Mouse (Mus musculus): ENCODE measurements around the gene Chmp6. TPM values are rescaled to one million over a fixed set of nuclear protein-coding genes. Genes with fewer than 3 reads are reported as not detected.

Gene Chmp6
- total and polyA plus RNA-seq, 2 experiments from 2014 or later: 91.1 to 105 TPM

- H3K36me3 ChIP-seq (ENCODE audit: insufficient read depth): peaks cover 49% of the 10 kb centered on the region
- no peak overlapping the region for H3K9ac ChIP-seq
- ATAC-seq: no peak
- no peak for DNase-seq
- H3K4me1 ChIP-seq (ENCODE audit: insufficient read depth): no peaks in the 10 kb centered on the region
- no peak overlapping the region for H3K27ac ChIP-seq (ENCODE audit: low read depth, low read length)
- H3K27me3 ChIP-seq (ENCODE audit: insufficient read depth, low read length): no peaks in the 10 kb centered on the region
- no peaks in the 10 kb centered on the region for H3K9me3 ChIP-seq (ENCODE audit: low read length)
- no peak overlapping the region for H3K4me2 ChIP-seq (ENCODE audit: low read depth)
- 75% methylated on average over 6 of the region's 6 CpGs for whole genome bisulfite sequencing
- H3K4me3 ChIP-seq (ENCODE audit: low read depth, low read length): no peak overlapping the region
- TF ChIP-seq CTCF (IDR thresholded peaks at IDR 0.05; ENCODE audit: low read depth): no peak
These were observed 18.6 kb upstream of the Chmp6 start for GRCm38 (mm10) chr11:119894634-119895033.

- H3K27ac ChIP-seq (ENCODE audit: low read depth, low read length): 0 out of 2 replicates have a peak overlapping the region, but pooled peaks have one; percentile 35
- TF ChIP-seq CTCF (IDR thresholded peaks at IDR 0.05; ENCODE audit: low read depth): peak; percentile 32; the same call in 1 of the 2 replicates
- DNase-seq (peak; percentile 45), ATAC-seq (peak; percentile 87)
- H3K9me3 ChIP-seq (ENCODE audit: low read length): no peaks in the 10 kb centered on the region
- H3K9ac ChIP-seq: no peak overlapping the region
- H3K27me3 ChIP-seq (ENCODE audit: insufficient read depth, low read length): no peaks in the 10 kb centered on the region
- H3K4me2 ChIP-seq (ENCODE audit: low read depth): no peak overlapping the region
- no peaks in the 10 kb centered on the region for H3K4me1 ChIP-seq (ENCODE audit: insufficient read depth)
- peaks cover 33% of the 10 kb centered on the region for H3K36me3 ChIP-seq (ENCODE audit: insufficient read depth)
- WGBS: 69% methylated on average over 9 of the region's 9 CpGs
- H3K4me3 ChIP-seq (ENCODE audit: low read depth, low read length): no peak overlapping the region
These were observed 16.2 kb upstream of the Chmp6 start for GRCm38 (mm10) chr11:119897041-119897440.

- Histone ChIP-seq H3K4me3 (ENCODE audit: low read depth, low read length) (no peak overlapping the region), H3K27me3 (ENCODE audit: insufficient read depth, low read length) (no peaks in the 10 kb centered on the region), H3K27ac (ENCODE audit: low read depth, low read length) (no peak overlapping the region), H3K36me3 (ENCODE audit: insufficient read depth) (peaks cover 31% of the 10 kb centered on the region), H3K4me1 (ENCODE audit: insufficient read depth) (no peaks in the 10 kb centered on the region), H3K9ac (no peak overlapping the region), H3K9me3 (ENCODE audit: low read length) (no peaks in the 10 kb centered on the region), H3K4me2 (ENCODE audit: low read depth) (no peak overlapping the region)
- no peak for ATAC-seq
- DNase-seq: no peak
- 87% methylated on average over 11 of the region's 11 CpGs for WGBS
- no peak for TF ChIP-seq CTCF (IDR thresholded peaks at IDR 0.05; ENCODE audit: low read depth)
These were observed 14.3 kb upstream of the Chmp6 start for GRCm38 (mm10) chr11:119898976-119899375.

- peaks cover 20% of the 10 kb centered on the region for H3K36me3 ChIP-seq (ENCODE audit: insufficient read depth)
- no peak overlapping the region for H3K4me2 ChIP-seq (ENCODE audit: low read depth)
- no peak for DNase-seq
- no peak for ATAC-seq
- H3K27me3 ChIP-seq (ENCODE audit: insufficient read depth, low read length): no peaks in the 10 kb centered on the region
- no peak overlapping the region for H3K9ac ChIP-seq
- no peak overlapping the region for H3K27ac ChIP-seq (ENCODE audit: low read depth, low read length)
- WGBS: 81% methylated on average over 4 of the region's 4 CpGs
- TF ChIP-seq CTCF (IDR thresholded peaks at IDR 0.05; ENCODE audit: low read depth): no peak
- no peak overlapping the region for H3K4me3 ChIP-seq (ENCODE audit: low read depth, low read length)
- H3K4me1 ChIP-seq (ENCODE audit: insufficient read depth): no peaks in the 10 kb centered on the region
- no peaks in the 10 kb centered on the region for H3K9me3 ChIP-seq (ENCODE audit: low read length)
These were observed 12.1 kb upstream of the Chmp6 start for GRCm38 (mm10) chr11:119901174-119901573.

- Histone ChIP-seq H3K9ac (no peak overlapping the region), H3K4me3 (ENCODE audit: low read depth, low read length) (no peak overlapping the region), H3K36me3 (ENCODE audit: insufficient read depth) (peaks cover 12% of the 10 kb centered on the region), H3K9me3 (ENCODE audit: low read length) (no peaks in the 10 kb centered on the region), H3K27ac (ENCODE audit: low read depth, low read length) (no peak overlapping the region), H3K4me2 (ENCODE audit: low read depth) (no peak overlapping the region), H3K27me3 (ENCODE audit: insufficient read depth, low read length) (no peaks in the 10 kb centered on the region), H3K4me1 (ENCODE audit: insufficient read depth) (no peaks in the 10 kb centered on the region)
- ATAC-seq (no peak), DNase-seq (no peak)
- no peak for TF ChIP-seq CTCF (IDR thresholded peaks at IDR 0.05; ENCODE audit: low read depth)
- WGBS: 70% methylated on average over 4 of the region's 4 CpGs
These were observed 10.3 kb upstream of the Chmp6 start for GRCm38 (mm10) chr11:119902891-119903290.

- TF ChIP-seq CTCF (IDR thresholded peaks at IDR 0.05; ENCODE audit: low read depth): peak; percentile 99
- ATAC-seq (peak; percentile 85), DNase-seq (peak; percentile 88)
- no peak overlapping the region for H3K27ac ChIP-seq (ENCODE audit: low read depth, low read length)
- H3K4me1 ChIP-seq (ENCODE audit: insufficient read depth): peaks cover 3% of the 10 kb centered on the region; the same call in 1 of the 2 replicates
- H3K4me2 ChIP-seq (ENCODE audit: low read depth): no peak overlapping the region
- no peak overlapping the region for H3K4me3 ChIP-seq (ENCODE audit: low read depth, low read length)
- H3K9me3 ChIP-seq (ENCODE audit: low read length): no peaks in the 10 kb centered on the region
- H3K27me3 ChIP-seq (ENCODE audit: insufficient read depth, low read length): no peaks in the 10 kb centered on the region
- WGBS: 32% methylated on average over 5 of the region's 5 CpGs
- H3K36me3 ChIP-seq (ENCODE audit: insufficient read depth): no peaks in the 10 kb centered on the region; the same call in 1 of the 2 replicates
- H3K9ac ChIP-seq: no peak overlapping the region
These were observed 8.5 kb upstream of the Chmp6 start for GRCm38 (mm10) chr11:119904621-119905286.

- Histone ChIP-seq H3K36me3 (ENCODE audit: insufficient read depth) (no peaks in the 10 kb centered on the region), H3K27ac (ENCODE audit: low read depth, low read length) (no peak overlapping the region), H3K4me1 (ENCODE audit: insufficient read depth) (peaks cover 4% of the 10 kb centered on the region; the same call in 1 of the 2 replicates), H3K4me2 (ENCODE audit: low read depth) (no peak overlapping the region), H3K9ac (no peak overlapping the region), H3K27me3 (ENCODE audit: insufficient read depth, low read length) (no peaks in the 10 kb centered on the region), H3K9me3 (ENCODE audit: low read length) (no peaks in the 10 kb centered on the region), H3K4me3 (ENCODE audit: low read depth, low read length) (no peak overlapping the region)
- no peak for DNase-seq
- WGBS: 79% methylated on average over 5 of the region's 5 CpGs
- TF ChIP-seq CTCF (IDR thresholded peaks at IDR 0.05; ENCODE audit: low read depth): no peak
- no peak for ATAC-seq
These were observed 7.4 kb upstream of the Chmp6 start for GRCm38 (mm10) chr11:119905794-119906193.
